Mouse (Mus musculus): Measurements from ENCODE around the gene Cdk2ap2.

DNA sequence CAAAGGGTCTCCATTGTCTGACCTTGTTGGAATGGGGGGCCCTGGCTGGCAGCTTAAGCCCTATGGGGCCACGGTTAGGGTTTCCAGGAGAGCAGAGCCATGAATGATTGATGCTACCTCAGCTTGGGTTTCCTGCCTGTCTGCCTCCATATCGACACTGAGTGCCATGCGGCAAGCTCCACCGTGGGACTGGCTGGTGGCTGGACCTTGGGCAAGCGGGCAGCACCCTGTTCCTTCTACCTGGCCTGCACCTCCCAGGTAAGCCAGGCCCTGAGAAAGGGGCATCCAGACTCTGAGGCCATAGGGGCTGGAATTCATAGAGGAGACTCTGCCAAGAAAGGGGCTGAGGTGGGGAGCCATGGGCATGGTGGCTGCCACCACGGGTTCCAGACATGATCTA is 43.2 kb downstream of the Cdk2ap2 start:
- TF ChIP-seq CTCF (IDR thresholded peaks at IDR 0.05; ENCODE audit: low read depth, low read length) (no peak), POLR2A (IDR thresholded peaks at IDR 0.05; ENCODE audit: borderline replicate concordance, low read depth, low read length) (no peak)

Data from bone marrow macrophage, adult 2 months (primary cell).